Mouse (Mus musculus) heart, embryonic 13.5 days (tissue): ENCODE measurements around the gene Gm26657. TPM values are rescaled to one million over a fixed set of nuclear protein-coding genes. Genes with fewer than 3 reads are reported as not detected.

Experiments
- ATAC-seq: fragments of 200-750 bp; cut with Nextera tagmentation; 2 replicates; pipeline ENCODE4 v1.8.0; 2017; ENCODE audit warnings: moderate TSS enrichment; ENCODE audit not compliant: insufficient number of reproducible peaks, low FRiP score, low TSS enrichment; ENCODE audit errors: extremely low read depth
- H3K27ac ChIP-seq: fragments of 300-500 bp; sonication (generic); replicated peaks from 2 replicates; pipeline ENCODE4 v1.5.1; 2015; ENCODE audit warnings: moderate library complexity, mild to moderate bottlenecking, inconsistent platforms
- H3K27me3 ChIP-seq: fragments of 300-500 bp; sonication (generic); replicated peaks from 2 replicates; pipeline ENCODE4 v1.6.1; 2015; ENCODE audit warnings: mild to moderate bottlenecking, inconsistent platforms
- H3K36me3 ChIP-seq: fragments of 300-500 bp; sonication (generic); 2 replicates; pipeline ENCODE4 v1.6.1; 2015; ENCODE audit warnings: mild to moderate bottlenecking, inconsistent platforms
- H3K4me1 ChIP-seq: fragments of 300-500 bp; sonication (generic); 2 replicates; pipeline ENCODE4 v1.6.1; 2015; ENCODE audit warnings: inconsistent platforms
- H3K4me2 ChIP-seq: fragments of 300-500 bp; sonication (generic); 2 replicates; pipeline ENCODE4 v1.6.1; 2015; ENCODE audit warnings: inconsistent platforms, mild to moderate bottlenecking, moderate library complexity
- H3K4me3 ChIP-seq: fragments of 300-500 bp; sonication (generic); 2 replicates; pipeline ENCODE4 v1.5.1; 2015; ENCODE audit warnings: moderate library complexity, mild to moderate bottlenecking, inconsistent platforms
- H3K9ac ChIP-seq: fragments of 300-500 bp; sonication (generic); 2 replicates; pipeline ENCODE4 v1.6.1; 2015; ENCODE audit warnings: inconsistent platforms, mild to moderate bottlenecking, moderate library complexity
- H3K9me3 ChIP-seq: fragments of 300-500 bp; sonication (generic); 2 replicates; pipeline ENCODE4 v1.6.1; 2016; ENCODE audit warnings: inconsistent platforms
- WGBS: fragments of 180-500 bp; shearing (Covaris S2); methylation state at CpG from one replicate; pipeline ENCODE4 v1.1.7; 2015; ENCODE audit warnings: mixed read lengths; 5-methylcytosine and 5-hydroxymethylcytosine counted together
- polyA plus RNA-seq: library from polyadenylated mRNA; unstranded; fragments of >200 nt; fragmentation: Nextera tagmentation; extraction: Ambion mirVana; gene quantifications from 2 replicates; pipeline ENCODE4 v1.2.1, GENCODE M21; 2015

The Gm26657 gene
- polyA plus RNA-seq, 1 experiment from 2014 or later = not detected

DNA sequence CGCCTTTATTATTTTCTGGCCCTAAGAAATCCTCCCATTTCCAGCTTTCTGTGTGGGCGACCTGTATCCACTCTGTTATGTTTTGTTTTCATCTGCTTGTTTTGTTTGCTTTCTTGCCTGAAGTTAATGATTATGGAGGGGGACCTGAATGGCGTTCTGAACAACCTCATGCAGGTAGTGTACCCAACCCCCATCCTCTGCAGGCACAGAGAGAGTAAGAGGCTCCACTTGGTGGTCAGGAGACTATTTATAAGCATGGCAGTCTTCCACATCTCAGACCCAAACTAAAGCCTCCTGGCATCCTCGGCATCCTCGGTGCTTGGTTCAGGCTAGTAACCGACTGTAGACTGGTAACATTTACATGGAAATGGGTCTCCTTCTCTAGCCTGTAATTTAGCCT, 17.5 kb upstream of the Gm26657 start:
- no peak for ATAC-seq
- H3K27ac ChIP-seq = no peak overlapping the region
- H3K4me1 ChIP-seq = peaks cover 48% of the 10 kb centered on the region

DNA sequence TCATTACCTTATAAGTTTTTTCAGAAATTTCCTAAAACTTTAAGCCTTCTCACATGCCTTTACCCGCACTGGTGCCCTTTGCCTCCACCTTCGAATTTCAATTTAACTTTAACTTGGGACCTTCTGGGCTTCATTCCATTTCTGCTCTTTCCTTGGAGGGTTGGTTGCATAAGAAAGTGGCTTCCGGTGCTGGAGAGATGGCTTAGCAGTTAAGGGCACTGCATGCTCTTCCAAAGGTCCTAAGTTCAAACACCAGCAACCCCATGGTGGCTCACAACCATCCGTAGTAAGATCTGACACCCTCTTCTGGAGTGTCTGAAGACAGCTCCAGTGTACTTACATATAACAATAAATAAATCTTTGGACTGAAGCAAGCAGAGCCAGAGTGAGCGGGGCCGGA, 16.6 kb upstream of the Gm26657 start:
- Histone ChIP-seq H3K4me3 (no peak overlapping the region), H3K27me3 (no peaks in the 10 kb centered on the region), H3K9ac (no peak overlapping the region), H3K9me3 (peaks cover 4% of the 10 kb centered on the region; the same call in 1 of the 2 replicates), H3K27ac (no peak overlapping the region), H3K4me2 (no peak overlapping the region), H3K4me1 (peaks cover 45% of the 10 kb centered on the region), H3K36me3 (no peaks in the 10 kb centered on the region)
- no peak for ATAC-seq
- WGBS = 73% methylated on average over 6 of the region's 6 CpGs

More for the DNA sequence above, 17.5 kb upstream of the Gm26657 start:
- WGBS = 50% methylated on average over 6 of the region's 6 CpGs
- H3K36me3 ChIP-seq = no peaks in the 10 kb centered on the region
- H3K27me3 ChIP-seq = no peaks in the 10 kb centered on the region
- H3K9ac ChIP-seq = no peak overlapping the region
- peaks cover under 1% of the 10 kb centered on the region; the same call in 1 of the 2 replicates for H3K9me3 ChIP-seq
- no peak overlapping the region for H3K4me3 ChIP-seq
- no peak overlapping the region for H3K4me2 ChIP-seq

DNA sequence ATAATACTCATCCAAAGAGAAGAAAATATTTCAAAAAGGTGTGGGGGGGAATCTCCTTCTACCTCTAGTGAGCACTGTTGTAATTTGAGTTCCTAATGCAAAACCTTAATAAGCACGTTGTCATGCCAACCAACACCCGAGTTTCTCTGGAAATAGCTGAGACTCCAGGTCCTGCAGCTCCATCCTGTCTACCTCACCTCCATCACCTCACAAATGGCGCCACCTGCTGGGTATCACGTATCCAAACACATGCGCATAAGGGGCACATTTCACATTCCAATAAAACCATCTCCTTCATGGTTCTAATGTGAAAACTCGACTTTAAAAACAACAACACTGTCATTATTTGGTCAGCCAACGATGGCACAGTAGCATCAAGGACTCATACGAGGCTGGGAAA, 14.0 kb upstream of the Gm26657 start:
- WGBS = 48% methylated on average over 8 of the region's 8 CpGs
- Histone ChIP-seq H3K27me3 (no peaks in the 10 kb centered on the region), H3K4me3 (no peak overlapping the region), H3K9ac (no peak overlapping the region), H3K4me2 (no peak overlapping the region), H3K9me3 (peaks cover 4% of the 10 kb centered on the region; the same call in 1 of the 2 replicates), H3K4me1 (peaks cover 20% of the 10 kb centered on the region), H3K27ac (no peak overlapping the region), H3K36me3 (no peaks in the 10 kb centered on the region)
- no peak for ATAC-seq

DNA sequence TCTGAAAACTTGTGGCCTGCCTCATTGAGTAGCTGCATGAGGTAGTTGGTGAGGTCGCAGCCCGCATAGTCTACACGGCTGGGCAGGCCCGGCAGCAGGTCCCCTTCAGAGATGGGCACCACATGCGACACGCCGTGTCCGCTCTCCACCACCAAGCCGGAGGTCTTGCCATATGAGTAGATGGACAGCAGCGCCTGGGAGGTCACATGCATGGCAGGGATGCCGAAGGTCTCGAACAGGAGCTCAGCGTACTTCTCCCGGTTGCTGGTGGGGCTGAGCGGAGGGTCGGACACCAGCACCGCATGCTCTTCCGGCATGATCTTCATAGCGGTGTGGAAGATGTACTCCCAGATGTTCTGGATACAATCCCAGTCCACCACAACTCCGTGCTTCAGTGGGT, 741 bp downstream of the Gm26657 start:
- Histone ChIP-seq H3K36me3 (peaks cover 21% of the 10 kb centered on the region), H3K27ac (no peak overlapping the region), H3K9me3 (no peaks in the 10 kb centered on the region), H3K4me1 (no peaks in the 10 kb centered on the region), H3K4me3 (no peak overlapping the region), H3K4me2 (no peak overlapping the region), H3K27me3 (no peaks in the 10 kb centered on the region), H3K9ac (no peak overlapping the region)
- 90% methylated on average over 20 of the region's 20 CpGs for WGBS
- ATAC-seq = no peak

DNA sequence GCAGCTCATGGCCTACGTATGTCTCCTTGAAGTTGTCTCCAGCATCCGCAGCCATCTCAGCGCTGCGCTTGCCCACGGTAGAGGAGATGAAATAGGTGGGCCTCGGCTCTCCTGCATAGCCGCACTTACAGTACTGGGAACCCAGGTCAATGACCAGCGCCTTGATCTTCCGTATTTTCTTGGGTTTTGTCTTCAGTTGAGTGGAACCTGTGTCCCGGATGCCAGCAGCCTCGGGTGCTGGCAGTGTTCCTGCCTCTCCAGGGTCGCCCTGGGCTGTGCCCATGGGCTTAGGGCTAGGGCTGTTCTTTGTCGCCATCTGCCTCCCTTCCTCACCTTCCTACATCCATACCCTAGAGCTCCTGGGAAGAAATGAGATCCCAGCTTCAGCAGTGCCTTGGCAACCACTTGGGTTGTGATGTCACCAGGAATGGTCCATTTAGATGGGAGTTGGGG, 1.2 kb downstream of the Gm26657 start, which contains the start of gene Actl7b:
Actl7b (minus strand) TSS at position 403 of the 453 bp plus-strand sequence.
- no peak within 1 kb of the TSS for H3K27ac ChIP-seq
- H3K4me2 ChIP-seq = no peak within 1 kb of the TSS
- H3K4me3 ChIP-seq = no peak within 1 kb of the TSS
- 90% methylated on average over 13 of the region's 13 CpGs for WGBS
- H3K27me3 ChIP-seq = no peaks in the 10 kb centered on the region
- no peak for ATAC-seq
- H3K36me3 ChIP-seq = peaks cover 26% of the 10 kb centered on the region
- no peaks in the 10 kb centered on the region for H3K4me1 ChIP-seq
- H3K9ac ChIP-seq = no peak within 1 kb of the TSS
- no peaks in the 10 kb centered on the region for H3K9me3 ChIP-seq

DNA sequence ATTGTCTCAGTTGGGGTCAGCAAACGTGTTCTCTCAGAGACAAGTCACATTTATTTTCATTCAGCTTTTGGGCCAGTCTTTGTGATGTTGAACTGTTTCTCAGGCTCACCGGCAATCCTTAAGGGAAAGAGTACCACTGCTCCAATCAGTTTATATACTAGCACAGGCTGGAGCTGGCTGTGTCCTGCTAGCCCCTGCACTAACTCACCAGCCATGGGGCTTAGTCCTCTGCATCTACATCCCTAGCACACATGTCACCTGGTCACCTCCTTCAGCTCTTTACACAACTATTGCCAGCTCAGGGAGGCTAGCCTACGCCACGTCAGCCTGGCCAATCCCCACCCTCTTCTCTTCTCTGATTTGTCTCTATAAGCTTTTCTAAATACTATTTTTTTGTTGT, 2.8 kb downstream of the Gm26657 start:
- no peak for ATAC-seq
- no peak overlapping the region for H3K4me3 ChIP-seq
- H3K4me2 ChIP-seq = no peak overlapping the region
- H3K9ac ChIP-seq = no peak overlapping the region
- H3K9me3 ChIP-seq = no peaks in the 10 kb centered on the region
- H3K4me1 ChIP-seq = no peaks in the 10 kb centered on the region
- 80% methylated on average over 4 of the region's 4 CpGs for WGBS
- H3K27me3 ChIP-seq = no peaks in the 10 kb centered on the region
- H3K36me3 ChIP-seq = peaks cover 42% of the 10 kb centered on the region
- H3K27ac ChIP-seq = no peak overlapping the region

DNA sequence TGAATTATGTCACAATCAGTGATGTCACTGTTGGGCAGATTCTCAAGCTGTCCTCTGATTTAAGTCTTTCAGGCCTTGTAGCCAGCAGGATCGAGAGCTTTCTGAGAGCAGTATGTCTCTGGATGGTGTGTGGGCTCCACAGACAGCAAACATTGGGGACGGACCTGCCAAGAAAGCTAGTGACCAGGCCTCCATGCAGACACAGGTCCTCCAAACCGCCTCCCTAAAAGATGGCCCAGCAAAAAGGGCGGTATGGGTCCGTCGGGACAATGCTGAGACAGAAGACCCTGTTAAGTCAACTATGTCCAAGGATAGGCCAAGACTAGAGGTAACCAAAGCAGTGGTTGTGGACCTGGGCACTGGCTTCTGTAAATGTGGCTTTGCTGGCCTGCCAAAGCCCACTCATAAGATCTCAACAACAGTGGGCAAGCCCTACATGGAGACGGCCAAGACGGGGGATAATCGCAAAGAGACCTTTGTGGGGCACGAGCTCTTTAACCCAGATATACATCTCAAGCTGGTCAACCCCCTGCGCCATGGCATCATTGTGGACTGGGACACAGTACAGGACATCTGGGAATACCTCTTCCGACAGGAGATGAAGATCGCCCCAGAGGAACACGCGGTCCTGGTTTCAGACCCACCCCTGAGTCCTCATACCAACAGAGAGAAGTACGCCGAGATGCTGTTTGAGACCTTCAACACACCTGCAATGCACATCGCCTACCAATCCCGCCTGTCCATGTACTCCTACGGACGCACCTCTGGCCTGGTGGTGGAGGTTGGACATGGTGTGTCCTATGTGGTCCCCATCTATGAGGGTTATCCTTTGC, 3.7 kb downstream of the Gm26657 start, which contains the start of gene Actl7a:
Actl7a (plus strand) TSS at position 51 of the 833 bp plus-strand sequence.
- Histone ChIP-seq H3K36me3 (peaks cover 51% of the 10 kb centered on the region), H3K9me3 (no peaks in the 10 kb centered on the region), H3K4me3 (no peak within 1 kb of the TSS), H3K4me1 (no peaks in the 10 kb centered on the region), H3K4me2 (no peak within 1 kb of the TSS), H3K9ac (no peak within 1 kb of the TSS), H3K27me3 (no peaks in the 10 kb centered on the region), H3K27ac (no peak within 1 kb of the TSS)
- ATAC-seq = no peak
- WGBS = 93% methylated on average over 21 of the region's 21 CpGs

DNA sequence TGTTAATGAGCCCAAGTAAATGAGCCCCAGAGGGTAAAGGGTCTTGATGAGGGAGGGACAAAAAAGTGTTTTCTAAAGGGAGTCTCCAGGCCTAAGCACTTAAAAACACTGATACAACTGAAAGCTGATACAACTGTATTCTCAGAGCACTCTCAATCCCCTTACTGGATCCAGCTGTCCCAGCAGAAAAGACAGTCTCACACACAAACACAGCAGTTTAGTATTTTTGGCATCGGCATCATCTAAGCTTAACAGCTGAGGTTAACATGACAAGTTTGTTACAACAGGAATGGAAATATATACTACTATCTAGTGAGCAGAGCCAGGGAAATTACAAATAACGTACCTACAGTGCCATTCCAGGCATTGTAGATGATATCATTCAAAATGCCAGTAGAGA, 6.5 kb downstream of the Gm26657 start:
- WGBS = 88% methylated on average over 2 of the region's 2 CpGs
- H3K27me3 ChIP-seq = no peaks in the 10 kb centered on the region
- no peak overlapping the region for H3K4me2 ChIP-seq
- H3K27ac ChIP-seq = no peak overlapping the region
- no peak overlapping the region for H3K9ac ChIP-seq
- peaks cover 78% of the 10 kb centered on the region for H3K36me3 ChIP-seq
- H3K9me3 ChIP-seq = no peaks in the 10 kb centered on the region
- ATAC-seq = no peak
- no peak overlapping the region for H3K4me3 ChIP-seq
- no peaks in the 10 kb centered on the region for H3K4me1 ChIP-seq

DNA sequence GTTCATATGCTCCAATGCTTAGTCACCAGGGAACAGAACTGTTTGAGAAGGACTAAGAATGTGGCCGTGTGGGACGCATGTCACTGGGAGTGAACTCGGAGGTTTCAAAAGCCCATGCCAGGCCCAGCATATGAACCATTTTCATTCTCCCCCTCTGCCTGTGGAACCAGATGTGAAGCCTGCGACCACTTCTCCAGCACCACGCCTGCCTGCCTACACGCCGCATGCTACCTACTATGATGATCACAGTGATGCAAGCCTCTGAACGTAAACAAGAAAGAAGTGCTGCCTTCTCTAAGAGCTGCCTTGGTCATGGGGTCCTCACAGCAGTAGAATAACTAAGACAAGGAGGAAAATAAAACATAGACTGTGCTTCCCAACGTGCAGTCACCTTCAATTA, 7.6 kb downstream of the Gm26657 start:
- Histone ChIP-seq H3K9ac (no peak overlapping the region), H3K4me3 (no peak overlapping the region), H3K9me3 (no peaks in the 10 kb centered on the region), H3K36me3 (peaks cover 86% of the 10 kb centered on the region), H3K4me1 (no peaks in the 10 kb centered on the region), H3K4me2 (no peak overlapping the region), H3K27me3 (no peaks in the 10 kb centered on the region), H3K27ac (no peak overlapping the region)
- ATAC-seq = no peak
- WGBS = 94% methylated on average over 9 of the region's 9 CpGs

DNA sequence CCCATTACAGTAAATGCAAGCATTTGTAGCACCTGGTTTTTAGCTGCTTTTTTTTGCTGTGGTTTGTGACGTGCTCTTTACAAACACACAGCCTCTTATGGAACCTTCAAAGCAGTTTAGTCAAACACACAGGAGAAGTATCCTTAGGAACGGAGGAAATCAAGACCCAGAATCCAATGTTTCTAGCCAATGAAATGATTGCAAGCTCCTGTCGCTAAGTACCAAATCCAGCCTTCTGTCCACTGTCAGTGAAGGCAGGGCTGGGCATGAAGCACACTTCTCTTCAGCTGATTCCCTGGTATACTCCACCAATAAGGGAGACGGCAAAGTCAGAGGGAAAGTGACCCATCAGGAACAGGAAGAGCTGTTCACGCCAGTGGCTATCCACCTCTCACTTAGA, 16.2 kb downstream of the Gm26657 start:
- ATAC-seq = no peak
- 86% methylated on average over 5 of the region's 5 CpGs for WGBS
- no peak overlapping the region for H3K27ac ChIP-seq

DNA sequence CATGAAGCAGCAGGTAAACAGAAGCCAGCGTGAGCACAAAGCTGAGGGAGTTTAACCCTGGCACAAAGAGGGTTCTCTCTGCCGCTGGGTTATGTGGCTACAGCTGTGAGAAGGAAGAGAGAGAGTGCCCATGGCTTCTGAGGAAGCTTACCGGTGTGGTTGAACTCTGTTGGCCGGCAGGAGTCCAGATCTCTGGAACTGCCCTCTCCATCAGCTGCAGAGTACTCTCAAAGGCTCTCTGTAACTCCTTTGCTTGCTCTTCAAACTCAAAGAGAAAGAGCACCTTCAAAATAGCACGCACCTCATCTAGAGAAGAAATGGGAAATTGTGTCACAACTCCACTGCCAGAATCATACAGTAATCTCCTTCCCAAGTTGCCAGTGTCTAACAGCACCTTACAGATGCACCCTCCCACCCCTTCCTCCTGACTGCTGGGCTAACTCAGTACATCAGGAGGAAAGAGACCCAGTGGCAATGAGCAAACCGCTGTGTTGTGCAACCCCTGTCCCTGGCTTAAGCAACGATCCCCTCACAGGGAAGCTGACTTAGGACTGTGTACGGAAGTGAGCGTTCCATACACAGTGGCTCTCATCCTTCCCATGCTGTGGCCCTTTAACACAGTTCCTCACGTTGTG, 17.2 kb downstream of the Gm26657 start:
- H3K9ac ChIP-seq = no peak overlapping the region
- peaks cover 97% of the 10 kb centered on the region for H3K36me3 ChIP-seq
- ATAC-seq = no peak
- no peak overlapping the region for H3K4me3 ChIP-seq
- no peaks in the 10 kb centered on the region for H3K27me3 ChIP-seq
- no peak overlapping the region for H3K4me2 ChIP-seq
- no peak overlapping the region for H3K27ac ChIP-seq
- no peaks in the 10 kb centered on the region for H3K4me1 ChIP-seq
- no peaks in the 10 kb centered on the region for H3K9me3 ChIP-seq
- WGBS = 88% methylated on average over 10 of the region's 10 CpGs

More for the DNA sequence above, 16.2 kb downstream of the Gm26657 start:
- Histone ChIP-seq H3K9ac (no peak overlapping the region), H3K4me1 (no peaks in the 10 kb centered on the region), H3K27me3 (no peaks in the 10 kb centered on the region), H3K4me3 (no peak overlapping the region), H3K36me3 (peaks cover 97% of the 10 kb centered on the region), H3K9me3 (no peaks in the 10 kb centered on the region), H3K4me2 (no peak overlapping the region)
